Mouse (Mus musculus): Measurements from ENCODE around the gene Tyw3. TPM values are rescaled to one million over a fixed set of nuclear protein-coding genes. Genes with fewer than 3 reads are reported as not detected.

Gene Tyw3
- polyA plus RNA-seq, 1 experiment from 2014 or later: 13.0 TPM

Other genes starting within 250 kb of the Tyw3 start
- 9.5 and 9.6 TPM in 2 replicates for gene Cryz, start 393 bp downstream of the Tyw3 start, polyA plus RNA-seq (2014; fragmentation: Nextera tagmentation; extraction: Ambion mirVana)
- gene Erich3, start 66.8 kb upstream of the Tyw3 start, polyA plus RNA-seq (2014; fragmentation: Nextera tagmentation; extraction: Ambion mirVana): 2.0 and 2.1 TPM in 2 replicates

Measured in hindbrain, embryonic 14.5 days (tissue).